Comparison of ENCODE assay signal across 8 mouse cellular contexts in the genomic region with DNA sequence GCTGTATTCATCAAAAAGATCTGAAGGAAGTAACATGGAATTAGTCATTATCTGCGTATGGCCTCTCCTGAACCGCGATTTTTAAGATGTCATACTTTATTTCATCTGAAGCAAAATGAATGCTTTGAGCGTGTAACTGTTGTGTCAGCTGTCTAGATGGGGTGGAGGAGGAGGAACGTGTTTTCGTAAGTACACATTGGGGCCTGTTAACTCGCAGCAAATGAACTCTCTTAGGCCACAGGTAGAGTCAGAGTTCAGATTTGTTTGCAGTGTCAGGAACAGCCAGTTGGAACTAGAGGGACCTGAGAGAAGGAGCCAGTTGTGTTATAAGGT. TPM values are rescaled to one million over a fixed set of nuclear protein-coding genes. Genes with fewer than 3 reads are reported as not detected.
DNase-seq lines count a peak whose midpoint lies in the region; ATAC-seq and TF ChIP-seq lines count a peak whose summit lies in the region.

No protein-coding gene starts in this region.

- DNase-seq in adrenal gland, adult 2 months = peak; percentile 27
- no peak for DNase-seq in adrenal gland, postnatal 25 days
- DNase-seq in CD4-positive helper T cell, adult 2 months (ENCODE audit: low read depth, low spot score) = peak; percentile 63
- DNase-seq in embryonic facial prominence, embryonic 14.5 days (ENCODE audit: low spot score) = no peak
- DNase-seq in MN1 (ENCODE audit: low spot score) = no peak
- DNase-seq in cerebellum, postnatal 14 days = no peak

- peaks cover 12% of the 10 kb centered on the region for H3K27me3 ChIP-seq in embryonic facial prominence, embryonic 14.5 days (replicated peaks; ENCODE audit: control insufficient read depth, insufficient read depth, low read length)
- H3K27me3 ChIP-seq in intestine, postnatal 0 days (replicated peaks; ENCODE audit: control insufficient read depth, insufficient read depth, low read length) = no peaks in the 10 kb centered on the region

- peak overlapping the region; percentile 89 for H3K4me3 ChIP-seq in embryonic facial prominence, embryonic 14.5 days (ENCODE audit: low read depth, low read length)
- peak overlapping the region; percentile 70 for H3K4me3 ChIP-seq in intestine, postnatal 0 days (ENCODE audit: low read depth, low read length)

- no peak for ATAC-seq in embryonic facial prominence, embryonic 14.5 days (ENCODE audit: low read depth)
- no peak for ATAC-seq in intestine, postnatal 0 days
- ATAC-seq in megakaryocyte progenitor cell, adult 5-6 weeks (replicated peaks; ENCODE audit: poor library complexity) = peak; percentile 23

- no peaks in the 10 kb centered on the region for H3K36me3 ChIP-seq in embryonic facial prominence, embryonic 14.5 days (ENCODE audit: control insufficient read depth, insufficient read depth, low read length)
- H3K36me3 ChIP-seq in intestine, postnatal 0 days (ENCODE audit: control insufficient read depth, insufficient read depth) = no peaks in the 10 kb centered on the region

- H3K27ac ChIP-seq in embryonic facial prominence, embryonic 14.5 days (replicated peaks; ENCODE audit: low read depth, low read length) = no peak overlapping the region
- peak overlapping the region; percentile 93; the same call in 1 of the 2 replicates for H3K27ac ChIP-seq in intestine, postnatal 0 days (ENCODE audit: low read depth, low read length)

- H3K4me2 ChIP-seq in embryonic facial prominence, embryonic 14.5 days (ENCODE audit: low read depth, low read length) = peak overlapping the region; percentile 79
- peak overlapping the region; percentile 94 for H3K4me2 ChIP-seq in intestine, postnatal 0 days (replicated peaks; ENCODE audit: low read depth)

- WGBS in embryonic facial prominence, embryonic 14.5 days = 5% methylated on average over 7 of the region's 7 CpGs
- WGBS in intestine, postnatal 0 days = 9% methylated on average over 7 of the region's 7 CpGs

- H3K9ac ChIP-seq in embryonic facial prominence, embryonic 14.5 days (ENCODE audit: low read depth, low read length) = peak overlapping the region; percentile 91
- H3K9ac ChIP-seq in intestine, postnatal 0 days (ENCODE audit: low read depth, low read length) = peak overlapping the region; percentile 84

- H3K4me1 ChIP-seq in embryonic facial prominence, embryonic 14.5 days (ENCODE audit: control insufficient read depth, insufficient read depth, low read length) = 0 out of 2 replicates have a peak, but pooled peaks cover 3% of the 10 kb centered on the region
- no peaks in the 10 kb centered on the region for H3K4me1 ChIP-seq in intestine, postnatal 0 days (replicated peaks; ENCODE audit: control insufficient read depth, insufficient read depth, low read length)

- no peaks in the 10 kb centered on the region for H3K9me3 ChIP-seq in embryonic facial prominence, embryonic 14.5 days (ENCODE audit: control insufficient read depth, low read length)
- no peaks in the 10 kb centered on the region for H3K9me3 ChIP-seq in intestine, postnatal 0 days (ENCODE audit: control insufficient read depth)

- TF ChIP-seq CTCF in intestine, postnatal 0 days (IDR thresholded peaks at IDR 0.05; ENCODE audit: low read depth) = no peak

RNA-seq across cellular contexts. Expression of a gene that starts 2.3 kb away (rescaled TPM):
- 10 to 100 TPM; 20.9 to 27.0 TPM for total RNA-seq in adrenal gland, adult 2 months (2021)
- polyA plus RNA-seq in adrenal gland, adult 2 months (2012; rRNA removed) = 0.66 and 0.81 TPM in 2 replicates
- total RNA-seq in adrenal gland, postnatal 25 days (2021) = 28.4 and 35.0 TPM in 2 replicates
- 14.2 and 14.9 TPM in 2 replicates for polyA plus RNA-seq in embryonic facial prominence, embryonic 14.5 days (2014; fragmentation: Nextera tagmentation; extraction: Ambion mirVana)
- 11.4 and 14.6 TPM in 2 replicates for polyA plus RNA-seq in intestine, postnatal 0 days (2015; fragmentation: Nextera tagmentation; extraction: Ambion mirVana)
- total RNA-seq in megakaryocyte progenitor cell, adult 5-6 weeks (2015) = 11.1 and 12.1 TPM in 2 replicates
- total RNA-seq in megakaryocyte progenitor cell, adult 5-6 weeks (2017) = 6.9 and 9.6 TPM in 2 replicates

Comparison
In these comparisons a context has a peak if more than half of its experiments do, and no peak if none do; other contexts are left out.
1. DNase-seq: peak in adrenal gland, adult 2 months (single experiment) and CD4-positive helper T cell, adult 2 months (single experiment); none in adrenal gland, postnatal 25 days (single experiment), embryonic facial prominence, embryonic 14.5 days (single experiment), MN1 (single experiment) and cerebellum, postnatal 14 days (0 of 2).